7 mouse cellular contexts compared by ENCODE assay signal in genomic region chr14:118132642-118132977, GRCm38 (mm10). TPM values are rescaled to one million over a fixed set of nuclear protein-coding genes. Genes with fewer than 3 reads are reported as not detected.
DNase-seq lines count a peak whose midpoint lies in the region; ATAC-seq and TF ChIP-seq lines count a peak whose summit lies in the region.

Gene Tgds, minus strand, starts transcription at chr14:118132755.

- H3K4me3 ChIP-seq in embryonic facial prominence, embryonic 10.5 days: peak within 1 kb of the TSS; percentile 78
- peak within 1 kb of the TSS; percentile 81 for H3K4me3 ChIP-seq in intestine, postnatal 0 days (ENCODE audit: low read depth, low read length)
- H3K4me3 ChIP-seq in midbrain, embryonic 12.5 days: peak within 1 kb of the TSS; percentile 70
- peak within 1 kb of the TSS; percentile 81 for H3K4me3 ChIP-seq in small intestine, adult 2 months (ENCODE audit: low read depth, low read length)

- peak within 1 kb of the TSS; percentile 88 for H3K27ac ChIP-seq in embryonic facial prominence, embryonic 10.5 days (replicated peaks)
- H3K27ac ChIP-seq in intestine, postnatal 0 days (ENCODE audit: low read depth, low read length): no peak within 1 kb of the TSS
- H3K27ac ChIP-seq in midbrain, embryonic 12.5 days (replicated peaks): no peak within 1 kb of the TSS
- no peak within 1 kb of the TSS for H3K27ac ChIP-seq in small intestine, adult 2 months (ENCODE audit: insufficient read depth, low read depth, low read length)

- H3K4me2 ChIP-seq in intestine, postnatal 0 days (replicated peaks; ENCODE audit: low read depth): peak within 1 kb of the TSS; percentile 92
- peak within 1 kb of the TSS; percentile 89 for H3K4me2 ChIP-seq in midbrain, embryonic 12.5 days (replicated peaks)

- peak; percentile 93 for TF ChIP-seq POLR2A in small intestine, adult 2 months (IDR thresholded peaks at IDR 0.05; ENCODE audit: low read depth, low read length)

- peak; percentile 67 for ATAC-seq in intestine, postnatal 0 days
- peak; percentile 73 for ATAC-seq in midbrain, embryonic 12.5 days (ENCODE audit: low FRiP score, low read depth)

- peak; percentile 98 for DNase-seq in adrenal gland, postnatal 10 days
- peak; percentile 99 for DNase-seq in embryonic facial prominence, embryonic 10.5 days (ENCODE audit: low spot score)
- DNase-seq in gonadal fat pad, adult 2 months (ENCODE audit: low read depth): peak; percentile 80
- peak; percentile 100 for DNase-seq in left cerebral cortex, postnatal 4 days

- peaks cover 31% of the 10 kb centered on the region for H3K4me1 ChIP-seq in embryonic facial prominence, embryonic 10.5 days
- no peaks in the 10 kb centered on the region; the same call in 1 of the 2 replicates for H3K4me1 ChIP-seq in intestine, postnatal 0 days (replicated peaks; ENCODE audit: control insufficient read depth, insufficient read depth, low read length)
- H3K4me1 ChIP-seq in midbrain, embryonic 12.5 days: peaks cover 15% of the 10 kb centered on the region
- no peaks in the 10 kb centered on the region; the same call in 1 of the 2 replicates for H3K4me1 ChIP-seq in small intestine, adult 2 months (ENCODE audit: control insufficient read depth, insufficient read depth, insufficient read length, low read length)

- H3K36me3 ChIP-seq in embryonic facial prominence, embryonic 10.5 days (replicated peaks): peaks cover 24% of the 10 kb centered on the region
- H3K36me3 ChIP-seq in intestine, postnatal 0 days (ENCODE audit: control insufficient read depth, insufficient read depth): peaks cover 13% of the 10 kb centered on the region; the same call in 1 of the 2 replicates
- H3K36me3 ChIP-seq in midbrain, embryonic 12.5 days: peaks cover 13% of the 10 kb centered on the region
- H3K36me3 ChIP-seq in small intestine, adult 2 months (ENCODE audit: control insufficient read depth, insufficient read depth, low read length): peaks cover 8% of the 10 kb centered on the region; the same call in 1 of the 2 replicates

- peaks cover 4% of the 10 kb centered on the region for H3K27me3 ChIP-seq in embryonic facial prominence, embryonic 10.5 days (replicated peaks; ENCODE audit: low read depth, poor library complexity, severe bottlenecking)
- H3K27me3 ChIP-seq in intestine, postnatal 0 days (replicated peaks; ENCODE audit: control insufficient read depth, insufficient read depth, low read length): no peaks in the 10 kb centered on the region
- H3K27me3 ChIP-seq in midbrain, embryonic 12.5 days: peaks cover 6% of the 10 kb centered on the region; the same call in 1 of the 2 replicates
- H3K27me3 ChIP-seq in small intestine, adult 2 months (ENCODE audit: control insufficient read depth, insufficient read depth, low read length): no peaks in the 10 kb centered on the region

- intact Hi-C loops in left cerebral cortex, postnatal 4 days (cut with DNase I): loop anchor here (10.0 kb wide), 1 partner anchor 128 kb away; no protein-coding TSS in a partner anchor

- H3K9ac ChIP-seq in intestine, postnatal 0 days (ENCODE audit: low read depth, low read length): peak within 1 kb of the TSS; percentile 75
- peak within 1 kb of the TSS; percentile 80 for H3K9ac ChIP-seq in midbrain, embryonic 12.5 days (replicated peaks)

- no peaks in the 10 kb centered on the region for H3K9me3 ChIP-seq in embryonic facial prominence, embryonic 10.5 days
- H3K9me3 ChIP-seq in intestine, postnatal 0 days (ENCODE audit: control insufficient read depth): no peaks in the 10 kb centered on the region
- no peaks in the 10 kb centered on the region for H3K9me3 ChIP-seq in midbrain, embryonic 12.5 days

- under 1% methylated on average over 28 of the region's 28 CpGs for WGBS in embryonic facial prominence, embryonic 10.5 days
- WGBS in intestine, postnatal 0 days: 0% methylated on average over 28 of the region's 28 CpGs
- WGBS in midbrain, embryonic 12.5 days: 0% methylated on average over 28 of the region's 28 CpGs
- WGBS in small intestine, adult 2 months: under 1% methylated on average over 28 of the region's 28 CpGs

- TF ChIP-seq CTCF in intestine, postnatal 0 days (IDR thresholded peaks at IDR 0.05; ENCODE audit: low read depth): no peak
- no peak for TF ChIP-seq CTCF in small intestine, adult 2 months (IDR thresholded peaks at IDR 0.05; ENCODE audit: extremely low read depth, insufficient read length, insufficient replicate concordance, low read depth, low read length)

RNA-seq across cellular contexts. Expression of gene Tgds, which starts in this region (rescaled TPM):
- 10 to 100 TPM; 19.6 to 23.3 TPM for total RNA-seq in adrenal gland, postnatal 10 days (2021)
- 32.3 and 32.8 TPM in 2 replicates for polyA plus RNA-seq in embryonic facial prominence, embryonic 10.5 days (2016; fragmentation: Nextera tagmentation; extraction: Ambion mirVana)
- polyA plus RNA-seq in gonadal fat pad, adult 2 months (2012; rRNA removed): 11.9 and 14.9 TPM in 2 replicates
- polyA plus RNA-seq in intestine, postnatal 0 days (2015; fragmentation: Nextera tagmentation; extraction: Ambion mirVana): 29.4 and 31.6 TPM in 2 replicates
- total RNA-seq in left cerebral cortex, postnatal 4 days (2021): 10 to 100 TPM in 1 of 2 experiments, 1 to 10 TPM in 1; 7.9 to 10.3 TPM
- 22.0 and 26.3 TPM in 2 replicates for polyA plus RNA-seq in midbrain, embryonic 12.5 days (2016; fragmentation: Nextera tagmentation; extraction: Ambion mirVana)
- 3.9 and 5.6 TPM in 2 replicates for polyA plus RNA-seq in small intestine, adult 2 months (2012; rRNA removed)
